Mouse (Mus musculus): ENCODE measurements around the gene Srrm4.

The Srrm4 gene

DNA sequence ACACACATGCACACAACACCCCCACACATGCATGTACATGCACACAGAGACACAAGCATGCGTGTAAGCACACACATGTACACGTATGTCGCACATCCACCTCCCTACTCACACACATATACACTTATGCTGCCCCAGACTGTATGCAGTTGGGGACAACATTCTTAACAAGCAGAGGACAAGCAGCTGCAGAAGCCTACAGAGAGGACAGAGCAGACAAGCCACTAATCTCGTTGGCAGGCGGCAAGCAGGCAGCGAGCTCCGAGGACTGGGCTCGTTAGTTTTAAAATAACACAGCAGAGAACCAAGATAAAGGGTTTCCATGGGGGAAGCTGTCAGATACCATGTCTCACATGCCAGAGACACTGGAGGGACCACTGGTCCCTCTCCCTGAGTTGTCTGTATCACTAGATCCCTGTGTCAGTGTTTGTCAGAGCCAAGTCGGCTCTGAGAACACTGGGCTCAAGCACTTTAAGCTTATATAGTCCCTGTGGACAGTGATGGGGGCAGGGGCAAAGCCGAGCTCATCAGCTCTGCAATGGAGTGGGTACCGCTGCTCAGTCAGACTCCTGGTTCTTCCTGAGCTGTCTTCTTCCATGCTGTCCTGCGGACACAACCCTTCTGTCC, 99.7 kb downstream of the Srrm4 start:
- DNase-seq (ENCODE audit: extremely low read depth, low read depth, low spot score), result no peak

DNA sequence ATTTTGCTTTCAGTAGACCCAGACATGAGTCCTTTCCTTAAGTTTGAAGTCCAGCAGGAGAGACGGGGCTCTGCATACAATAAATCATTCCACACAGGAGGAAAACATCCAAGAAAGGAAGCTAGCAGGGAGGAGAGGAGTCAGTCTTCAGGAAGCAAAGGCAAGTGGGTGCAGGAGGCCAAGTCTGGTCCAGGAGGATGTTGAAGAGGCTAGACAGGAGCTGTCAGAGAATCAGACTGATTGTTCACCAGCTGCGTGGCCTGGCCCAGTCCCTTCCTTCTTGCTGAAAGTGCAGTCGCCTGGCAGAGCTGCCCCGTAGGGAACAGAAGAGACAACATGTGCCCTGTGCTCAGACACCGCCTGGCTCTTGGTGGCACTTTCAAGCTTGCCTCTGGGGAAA, 100.8 kb downstream of the Srrm4 start:
- DNase-seq (ENCODE audit: extremely low read depth, low read depth, low spot score), result no peak

GRCm38 (mm10) chr5:116489621-116490020, 102.0 kb downstream of the Srrm4 start:
- DNase-seq (ENCODE audit: extremely low read depth, low read depth, low spot score), result no peak

GRCm38 (mm10) chr5:116486135-116486534, 105.5 kb downstream of the Srrm4 start:
- no peak for DNase-seq (ENCODE audit: extremely low read depth, low read depth, low spot score)

DNA sequence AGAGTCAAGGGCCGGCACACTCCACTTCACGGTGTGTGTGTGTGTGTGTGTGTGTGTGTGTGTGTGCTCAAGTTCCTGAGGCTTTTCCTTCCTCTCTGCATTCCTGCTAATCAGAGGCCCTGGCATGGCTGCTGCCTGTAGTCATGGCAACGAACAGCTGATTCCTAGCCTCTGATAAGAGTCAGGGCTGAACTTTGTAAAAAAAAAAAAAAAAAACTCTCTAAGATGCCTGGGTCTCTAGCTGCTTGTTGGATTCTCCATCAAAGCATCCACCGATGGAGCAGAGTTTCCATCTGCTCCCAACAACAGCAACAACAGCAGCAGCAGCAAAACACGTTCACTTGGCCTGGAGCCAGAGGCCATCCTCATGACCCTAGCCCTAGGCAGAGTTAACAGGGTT, 106.5 kb downstream of the Srrm4 start:
- no peak for DNase-seq (ENCODE audit: extremely low read depth, low read depth, low spot score)

- DNase-seq (ENCODE audit: extremely low read depth, low read depth, low spot score), result no peak
Measured at GRCm38 (mm10) chr5:116484236-116484635, 107.4 kb downstream of the Srrm4 start.

DNA sequence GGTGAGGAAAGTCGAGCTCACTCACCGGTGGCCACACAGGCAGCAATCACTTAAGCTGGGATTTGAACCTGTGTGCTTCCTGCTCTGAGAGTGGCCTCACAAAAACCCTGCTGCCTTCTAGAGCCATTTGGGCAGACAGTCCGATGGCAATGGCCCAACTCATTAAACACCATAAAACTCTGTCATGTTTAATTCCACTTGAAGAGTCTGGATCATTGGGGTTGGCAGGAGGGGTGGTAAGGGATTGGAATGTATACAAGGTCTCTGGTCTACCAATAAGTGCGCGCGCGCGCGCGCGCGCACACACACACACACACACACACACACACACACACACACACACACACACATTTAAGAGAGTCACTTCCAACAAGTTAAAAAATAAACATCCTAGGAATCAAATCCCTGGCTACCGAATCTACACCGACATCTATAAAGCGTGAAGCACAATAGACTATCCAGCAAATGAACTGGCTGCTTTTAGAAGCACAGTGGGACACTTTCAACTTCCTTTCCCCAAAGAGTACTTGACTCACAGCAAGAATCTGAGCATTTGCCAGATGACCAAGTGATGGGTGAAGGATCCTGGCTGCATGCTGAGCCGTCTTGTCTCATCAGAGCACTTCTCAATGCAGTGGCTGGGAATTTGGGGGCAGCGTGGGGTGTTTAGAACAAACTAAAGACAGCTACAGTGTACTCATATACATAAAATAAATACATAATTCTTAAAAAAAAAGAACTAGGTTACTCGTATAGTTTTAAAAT, 112.8 kb downstream of the Srrm4 start:
- no peak for DNase-seq (ENCODE audit: extremely low read depth, low read depth, low spot score)

- DNase-seq (ENCODE audit: extremely low read depth, low read depth, low spot score), result no peak
Measured at GRCm38 (mm10) chr5:116476006-116476405, 115.6 kb downstream of the Srrm4 start.

DNA sequence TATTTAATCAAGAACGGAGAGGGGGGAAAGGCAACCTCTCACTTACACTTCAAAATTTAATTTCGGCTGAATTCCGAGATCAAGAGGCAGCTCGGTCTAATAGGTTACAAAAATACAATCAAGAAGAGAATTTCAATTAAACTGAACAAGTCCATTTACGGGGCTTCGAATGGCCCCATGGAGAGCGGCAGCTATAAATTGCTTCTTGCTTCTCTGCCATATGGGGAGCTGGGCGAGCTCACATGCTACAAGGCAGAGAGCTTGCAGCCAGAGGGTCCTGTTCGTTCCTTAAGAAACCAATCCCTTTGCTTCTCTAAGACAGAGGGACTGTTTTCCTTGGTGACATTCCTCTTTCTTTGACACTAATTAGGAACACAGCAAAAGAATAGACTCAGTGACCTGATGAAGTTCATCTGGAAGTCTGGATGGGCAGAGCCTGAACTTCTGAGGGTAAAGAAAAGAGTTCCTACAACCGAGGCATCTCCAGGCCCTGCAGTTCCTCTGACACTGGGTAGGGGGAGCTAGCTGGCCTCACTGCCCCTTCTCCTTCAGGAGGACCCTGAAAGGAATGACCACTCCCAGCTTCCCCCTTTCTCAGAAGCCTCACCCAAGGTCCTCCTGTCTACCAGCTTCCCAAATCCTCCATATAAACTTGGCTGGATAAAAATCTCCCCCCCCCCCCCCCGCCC, 130.1 kb downstream of the Srrm4 start:
- DNase-seq (ENCODE audit: extremely low read depth, low read depth, low spot score), result no peak

- no peak for DNase-seq (ENCODE audit: extremely low read depth, low read depth, low spot score)
Measured at GRCm38 (mm10) chr5:116459970-116460369, 131.6 kb downstream of the Srrm4 start.

- no peak for DNase-seq (ENCODE audit: extremely low read depth, low read depth, low spot score)
Measured at GRCm38 (mm10) chr5:116457791-116458190, 133.8 kb downstream of the Srrm4 start.

DNA sequence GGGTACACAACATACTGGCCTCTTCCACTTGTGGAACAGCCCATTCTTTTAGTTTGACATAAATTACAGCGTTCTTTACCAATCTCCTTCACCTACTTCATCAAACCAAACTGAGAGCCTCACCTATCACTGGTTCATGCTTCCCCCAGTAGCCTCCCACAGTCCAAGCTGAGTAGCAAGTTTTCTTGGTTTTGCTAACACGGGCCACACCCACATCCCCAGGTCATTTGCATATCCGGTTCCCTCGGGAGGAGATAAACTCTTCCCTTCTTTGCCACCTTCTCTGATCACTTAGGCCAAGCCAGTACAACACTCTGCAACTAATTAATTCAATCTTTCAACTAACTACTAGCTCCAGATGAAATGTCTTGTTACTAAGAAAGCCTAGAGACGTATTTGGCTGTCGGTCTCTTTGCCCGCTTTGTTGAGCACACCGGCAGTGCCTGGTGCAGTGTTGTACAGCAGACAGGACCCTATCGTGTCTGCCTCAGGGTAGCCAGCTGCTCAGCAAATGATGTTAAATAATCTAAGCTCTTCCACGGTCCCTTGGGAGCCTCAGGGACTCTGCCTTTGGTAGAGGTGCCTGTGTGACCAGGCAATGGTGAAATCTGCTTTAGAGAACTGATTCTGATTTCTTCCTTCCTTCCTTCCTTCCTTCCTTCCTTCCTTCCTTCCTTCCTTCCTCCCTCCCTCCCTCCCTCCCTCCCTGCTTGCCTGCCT, 134.7 kb downstream of the Srrm4 start:
- DNase-seq (ENCODE audit: extremely low read depth, low read depth, low spot score), result no peak

DNA sequence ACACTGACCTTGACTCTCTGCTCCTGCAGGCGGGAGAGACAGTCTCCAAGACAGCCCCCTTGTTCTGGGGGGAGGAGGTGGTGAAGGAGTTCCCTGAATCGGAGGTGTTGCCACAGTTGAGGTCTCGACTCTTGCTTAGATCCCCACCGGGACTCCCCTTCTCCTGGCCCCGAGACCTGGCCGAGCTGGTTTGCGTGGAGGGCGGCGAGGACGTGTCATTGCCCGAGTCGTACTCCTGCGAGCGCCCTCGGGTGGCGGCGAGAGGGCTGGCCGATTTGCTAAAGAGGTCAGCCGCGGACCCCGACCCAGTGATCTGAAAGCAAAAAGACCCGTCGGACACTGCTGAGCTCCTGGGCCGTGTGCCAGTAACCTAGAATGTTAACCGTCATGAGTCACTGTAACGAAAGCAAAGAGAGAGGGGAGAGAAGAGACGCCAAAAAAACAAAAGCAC, 138.2 kb downstream of the Srrm4 start:
- DNase-seq (ENCODE audit: extremely low read depth, low read depth, low spot score), result no peak

DNA sequence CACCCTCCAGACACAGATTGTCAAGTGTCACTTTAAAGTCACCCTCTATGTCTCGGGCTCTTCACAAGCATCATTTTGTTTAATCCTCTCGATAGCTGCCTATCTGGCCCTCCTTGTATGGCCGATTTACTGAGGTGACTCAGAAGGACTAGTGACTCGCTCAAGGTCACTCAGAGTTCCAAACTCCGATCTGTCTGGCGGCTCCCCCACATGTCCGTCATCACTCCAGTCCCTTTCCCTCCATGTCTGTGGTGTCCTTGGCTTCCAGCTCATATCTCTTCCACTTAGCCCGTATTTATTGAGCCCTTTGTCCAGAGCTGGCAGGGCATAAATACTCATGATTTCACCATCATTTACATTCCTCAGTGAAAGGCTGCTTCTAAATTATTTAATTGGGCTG, 140.7 kb downstream of the Srrm4 start:
- no peak for DNase-seq (ENCODE audit: extremely low read depth, low read depth, low spot score)

- no peak for DNase-seq (ENCODE audit: extremely low read depth, low read depth, low spot score)
Measured at GRCm38 (mm10) chr5:116449522-116450225, 141.9 kb downstream of the Srrm4 start.

GRCm38 (mm10) chr5:116448409-116449191, 143.0 kb downstream of the Srrm4 start:
- no peak for DNase-seq (ENCODE audit: extremely low read depth, low read depth, low spot score)

GRCm38 (mm10) chr5:116447821-116448350, 143.7 kb downstream of the Srrm4 start:
- no peak for DNase-seq (ENCODE audit: extremely low read depth, low read depth, low spot score)

- DNase-seq (ENCODE audit: extremely low read depth, low read depth, low spot score), result no peak
Measured at GRCm38 (mm10) chr5:116446552-116446951, 145.1 kb downstream of the Srrm4 start.

GRCm38 (mm10) chr5:116445634-116446367, 145.8 kb downstream of the Srrm4 start:
- DNase-seq (ENCODE audit: extremely low read depth, low read depth, low spot score), result no peak

All from fat pad, adult 2 months (tissue).